Mouse (Mus musculus) spleen, postnatal 36 days (tissue): Measurements from ENCODE around the gene Fcor.

Source experiments
- DNase-seq, 2 experiments: peaks; one replicate each; pipeline ENCODE4 v3.0.0; 2022; ENCODE audit warnings: low spot score in 2 of 2, mixed read lengths in 1 of 2

Fcor gene

DNA sequence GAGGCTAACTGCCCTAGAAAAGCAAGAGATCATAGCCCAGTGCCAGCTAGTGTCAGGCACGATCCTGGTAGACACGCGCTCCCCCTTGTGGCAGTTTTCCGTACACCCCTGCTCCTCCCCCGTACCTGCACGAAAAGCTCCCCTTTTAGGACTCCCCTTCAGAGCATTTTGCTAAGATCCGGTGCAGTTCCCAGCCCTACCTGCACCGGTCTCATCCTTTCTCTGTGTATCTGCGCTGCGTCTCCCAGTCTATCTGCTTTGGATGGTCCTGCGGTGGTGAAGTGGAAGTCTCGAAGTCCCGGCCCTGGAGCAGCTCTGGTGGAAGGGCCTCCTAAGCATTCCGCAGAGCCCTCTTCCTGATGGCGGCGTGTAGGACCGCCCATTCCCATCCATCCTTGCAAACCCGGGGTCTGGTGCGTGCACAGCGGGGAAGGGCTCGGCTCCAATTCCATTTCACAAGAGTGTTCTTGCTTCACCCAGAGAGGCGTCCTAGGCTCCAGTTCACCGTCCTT, at the start of gene Fcor:
Fcor (minus strand) TSS at position 383 of the 512 bp plus-strand sequence.
- peak; percentile 79 to 80 for DNase-seq

- DNase-seq = no peak
Measured at GRCm38 (mm10) chr8:3721041-3721440, 48.9 kb upstream of the Fcor start.

- DNase-seq = no peak
Measured at GRCm38 (mm10) chr8:3720551-3720950, 48.4 kb upstream of the Fcor start, which contains the start of gene Clec4g. Clec4g (minus strand) TSS chr8:3720651.

DNA sequence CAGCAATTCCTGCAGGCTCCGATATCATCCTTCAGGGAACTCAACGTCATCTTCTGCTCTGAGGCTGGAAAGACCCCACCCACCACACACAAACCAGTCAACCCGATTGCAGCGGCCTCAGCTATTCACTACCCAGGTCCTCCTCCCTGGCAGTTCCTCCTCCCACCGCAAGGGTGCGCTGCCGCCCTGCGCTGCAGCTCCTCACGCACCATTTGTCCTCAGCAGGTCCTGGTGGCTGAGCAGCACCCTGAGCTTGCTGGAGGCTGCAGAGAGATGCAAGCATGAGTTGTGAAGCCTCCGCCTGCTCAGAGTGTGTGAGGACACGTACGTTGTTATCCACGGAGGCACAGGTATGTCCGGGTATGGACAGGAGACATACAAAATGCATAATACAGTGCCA, 46.4 kb upstream of the Fcor start:
- peak; percentile 76 to 80 for DNase-seq

DNA sequence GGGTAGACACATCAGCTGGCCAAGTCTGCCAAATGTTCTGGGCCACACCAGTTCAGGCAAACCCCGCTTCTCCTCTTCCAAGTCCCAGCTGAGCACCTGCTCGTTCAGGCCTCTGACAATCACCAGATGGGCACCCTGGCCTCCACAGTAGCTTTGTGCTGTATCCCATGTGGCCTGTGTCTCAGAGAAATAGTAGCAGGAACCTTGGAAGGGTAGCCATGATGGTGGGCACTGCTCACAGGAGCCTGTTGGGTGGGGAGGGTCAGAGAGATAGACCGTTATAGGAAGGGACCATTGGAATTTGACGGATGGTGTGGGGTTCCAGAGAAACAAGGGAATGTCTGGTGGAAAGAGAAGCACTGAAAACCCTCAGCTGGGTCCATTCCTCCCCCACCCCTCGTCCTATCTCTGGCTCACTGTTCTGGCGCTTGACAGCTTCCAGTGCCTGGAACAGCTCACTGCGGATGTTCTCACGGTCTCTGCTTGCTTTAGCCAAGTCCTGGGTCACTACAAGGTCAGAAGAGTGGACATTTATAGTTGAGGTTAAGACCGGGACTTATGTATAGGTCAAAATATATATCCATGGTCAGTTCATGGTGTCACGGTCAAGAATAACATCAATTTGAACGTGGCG, 45.3 kb upstream of the Fcor start:
- DNase-seq = no peak

DNA sequence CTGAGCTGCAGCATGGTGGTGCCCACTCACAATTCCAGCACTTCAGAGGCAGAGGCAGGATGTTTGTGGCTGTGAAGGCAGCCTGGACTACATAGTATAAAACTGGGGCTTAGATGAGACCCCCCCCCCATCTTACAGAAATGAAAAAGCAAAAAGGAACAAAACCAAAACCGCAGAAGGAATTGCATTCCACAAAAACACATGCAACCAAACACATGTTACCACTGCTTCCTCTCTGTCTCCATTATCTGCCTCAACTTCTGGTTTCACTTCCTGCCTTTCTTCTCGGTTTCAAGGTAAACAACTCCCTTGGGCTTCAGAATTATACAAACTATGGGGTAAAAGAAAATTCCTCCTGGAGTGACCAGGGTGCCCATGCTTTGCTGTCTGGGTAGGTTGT, 39.5 kb upstream of the Fcor start:
- peak; percentile 72 to 83 for DNase-seq

DNA sequence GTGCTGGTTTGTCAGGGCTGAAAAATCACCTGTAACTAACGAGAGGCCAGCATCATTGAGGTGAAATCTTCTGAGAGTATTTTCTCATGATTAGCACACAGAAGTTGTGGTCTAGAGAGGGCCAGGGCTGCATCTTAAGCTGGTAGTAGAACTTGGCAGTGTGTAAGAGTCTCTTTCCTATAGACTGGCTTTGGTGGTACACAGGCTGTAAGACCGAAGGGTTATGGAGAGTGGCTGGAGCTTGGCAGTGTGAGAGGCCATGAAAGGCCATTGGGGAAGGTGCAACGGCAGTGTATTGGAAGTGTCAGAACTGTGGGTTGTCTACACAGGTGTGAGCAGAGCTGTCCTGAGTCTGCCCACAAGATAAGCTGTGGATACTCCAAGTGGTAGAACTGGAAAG, 38.1 kb upstream of the Fcor start:
- peak; percentile 42 for DNase-seq

GRCm38 (mm10) chr8:3707611-3708010, 35.4 kb upstream of the Fcor start:
- DNase-seq = no peak

- DNase-seq = no peak
Measured at GRCm38 (mm10) chr8:3705711-3706110, 33.5 kb upstream of the Fcor start.

GRCm38 (mm10) chr8:3701491-3701890, 29.3 kb upstream of the Fcor start:
- no peak for DNase-seq

- DNase-seq = peak; percentile 73 to 83
Measured at GRCm38 (mm10) chr8:3694121-3694520, 22.0 kb upstream of the Fcor start, which contains the start of gene Fcer2a. Fcer2a (minus strand) TSS chr8:3694175.

DNA sequence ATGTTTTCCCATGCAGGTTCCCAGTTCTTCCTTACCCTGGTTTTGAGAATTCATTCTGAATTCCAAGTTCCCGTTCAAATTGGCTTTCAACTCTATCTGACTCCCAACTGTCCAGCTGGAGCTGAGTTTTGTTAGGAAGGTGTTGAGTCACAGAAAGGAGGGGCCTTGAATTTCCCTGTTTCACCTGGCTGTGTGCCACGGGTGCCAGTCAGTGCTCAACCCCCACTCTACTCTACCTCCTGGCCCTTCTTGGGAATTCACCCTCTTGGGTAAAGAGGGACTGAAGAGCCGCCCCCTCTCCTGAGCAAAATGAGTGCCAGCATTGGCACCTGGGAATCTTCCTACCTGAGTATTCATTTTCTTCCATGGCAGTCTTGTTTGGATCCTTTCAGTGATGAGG, 18.6 kb upstream of the Fcor start:
- no peak for DNase-seq

DNA sequence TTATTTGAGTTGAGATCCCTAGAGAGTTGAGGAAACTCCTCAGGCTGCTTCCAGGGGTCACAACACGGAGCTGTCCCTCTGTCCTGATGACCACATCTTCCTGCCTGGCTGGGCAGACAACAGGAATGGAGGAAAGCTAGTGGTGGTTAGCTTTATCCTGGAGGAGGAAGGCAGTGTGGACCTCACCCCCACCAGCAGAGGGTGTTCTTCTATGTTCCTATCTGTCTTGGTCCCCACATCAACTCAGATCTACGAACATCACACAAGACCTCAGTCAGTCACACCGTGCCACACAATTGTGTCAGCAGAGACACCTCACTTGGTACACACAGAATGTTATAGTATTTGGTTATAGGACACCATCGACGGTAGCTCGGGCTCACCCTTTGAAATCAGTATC, 15.4 kb upstream of the Fcor start:
- no peak for DNase-seq

DNA sequence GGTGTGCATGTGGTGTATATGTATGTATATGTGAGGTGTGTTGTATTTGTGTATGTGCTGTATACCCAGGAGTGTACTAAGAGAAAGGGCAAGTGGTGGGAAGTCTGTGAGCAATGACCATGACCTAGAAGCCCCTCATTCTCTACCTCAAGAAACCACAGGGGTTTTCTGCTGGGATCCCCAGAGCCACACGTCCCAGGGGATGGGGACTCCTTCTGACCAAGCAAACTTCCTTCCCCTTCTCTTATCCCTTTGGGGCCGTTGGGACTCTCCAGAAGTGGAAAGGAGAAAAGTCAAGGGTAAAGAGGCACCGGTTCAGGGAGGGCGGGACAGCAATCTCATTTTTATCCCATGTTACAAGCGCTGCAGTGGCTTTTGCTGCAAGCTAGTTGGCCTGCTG, 13.3 kb upstream of the Fcor start:
- no peak for DNase-seq

DNA sequence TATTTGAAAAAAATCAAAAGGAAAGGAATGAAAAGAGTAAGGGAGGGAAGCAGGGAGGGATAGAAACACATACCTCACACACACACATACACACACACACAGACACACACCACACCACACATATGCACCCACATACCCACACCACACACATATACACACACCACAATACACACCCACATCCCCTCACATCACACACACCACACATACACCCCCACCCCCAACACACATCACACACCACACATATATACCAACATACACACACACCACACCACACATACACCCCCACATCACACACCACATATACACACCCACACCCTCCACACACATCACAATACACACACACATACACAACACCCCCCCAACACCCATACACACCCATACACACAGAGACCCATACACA, 12.4 kb upstream of the Fcor start:
- no peak for DNase-seq

DNA sequence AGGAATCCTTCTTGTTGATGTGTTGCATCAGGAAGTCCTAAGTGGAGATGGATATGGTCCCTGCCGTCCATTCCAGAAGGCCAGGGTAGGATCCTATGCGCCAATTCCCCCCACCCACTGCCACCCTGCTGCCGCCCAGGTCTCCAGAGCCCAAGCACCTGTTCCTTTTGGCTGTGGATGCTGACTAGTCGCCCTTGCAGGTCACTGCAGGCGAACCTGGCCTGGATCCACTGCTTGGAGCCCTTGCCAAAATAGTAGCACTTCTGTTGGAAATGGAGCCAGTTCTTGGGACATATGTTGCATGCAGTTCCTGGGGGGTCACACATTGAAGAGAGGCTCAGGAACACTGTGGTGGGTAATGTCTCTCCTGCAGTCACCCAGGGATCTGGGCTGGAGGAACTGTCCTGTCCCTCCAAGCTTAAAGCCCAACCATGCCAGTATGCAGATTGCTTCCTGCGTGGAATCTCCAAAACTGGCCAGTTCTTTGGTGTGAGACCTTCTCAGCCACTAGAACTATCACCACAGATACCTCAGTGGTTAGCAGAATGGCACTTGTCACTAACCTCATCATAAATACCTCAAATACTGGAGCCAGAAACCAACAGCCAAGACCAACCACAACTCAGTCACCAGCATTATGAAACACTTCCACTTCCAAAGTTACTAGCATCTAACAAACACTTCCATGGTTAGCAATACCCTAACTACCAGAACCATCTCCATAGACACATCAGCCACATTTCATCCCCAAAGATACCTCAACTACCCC, 11.4 kb upstream of the Fcor start:
- DNase-seq = no peak

DNA sequence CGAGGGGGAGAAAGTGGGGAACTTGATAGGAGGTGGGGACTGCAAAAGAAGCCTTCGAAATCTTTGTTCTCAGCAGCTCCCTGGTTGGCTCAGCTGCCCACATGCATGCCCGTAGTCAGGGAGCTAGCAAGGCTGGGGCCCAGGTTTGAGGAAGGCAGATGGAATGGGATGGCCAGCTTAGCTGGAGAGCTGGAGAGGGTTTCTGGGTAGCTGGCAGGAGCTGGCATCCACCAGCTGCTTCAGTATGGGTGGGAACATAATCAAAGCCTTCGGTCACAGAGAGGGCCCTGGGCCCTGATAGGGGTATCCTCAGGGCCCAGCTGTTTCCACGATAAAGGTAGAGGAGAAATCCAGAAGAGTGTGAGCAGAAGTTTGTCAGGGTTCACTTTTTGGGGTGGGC, 10.3 kb upstream of the Fcor start:
- DNase-seq = no peak

DNA sequence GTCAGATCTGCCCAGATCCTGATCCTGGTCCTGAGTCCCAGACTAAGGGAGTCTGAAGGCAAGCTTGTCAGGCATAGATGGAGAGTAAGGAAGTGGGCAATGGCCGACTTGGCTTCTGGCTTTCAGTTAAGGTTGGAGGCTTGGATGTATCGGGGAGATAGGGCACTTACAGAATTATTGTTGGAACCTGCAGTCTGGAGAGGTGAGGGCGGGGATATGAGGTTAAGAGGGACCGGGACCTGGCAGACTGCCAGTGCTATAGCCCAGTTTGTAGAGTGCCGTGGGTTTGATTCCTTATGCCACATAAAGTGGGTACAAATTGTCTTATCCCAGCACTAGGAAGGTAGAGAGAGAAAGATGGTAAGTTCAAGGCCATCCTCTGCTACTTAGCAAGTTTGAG, 7.5 kb upstream of the Fcor start:
- DNase-seq = no peak

- DNase-seq = no peak
Measured at GRCm38 (mm10) chr8:3679236-3679635, 7.1 kb upstream of the Fcor start.

DNA sequence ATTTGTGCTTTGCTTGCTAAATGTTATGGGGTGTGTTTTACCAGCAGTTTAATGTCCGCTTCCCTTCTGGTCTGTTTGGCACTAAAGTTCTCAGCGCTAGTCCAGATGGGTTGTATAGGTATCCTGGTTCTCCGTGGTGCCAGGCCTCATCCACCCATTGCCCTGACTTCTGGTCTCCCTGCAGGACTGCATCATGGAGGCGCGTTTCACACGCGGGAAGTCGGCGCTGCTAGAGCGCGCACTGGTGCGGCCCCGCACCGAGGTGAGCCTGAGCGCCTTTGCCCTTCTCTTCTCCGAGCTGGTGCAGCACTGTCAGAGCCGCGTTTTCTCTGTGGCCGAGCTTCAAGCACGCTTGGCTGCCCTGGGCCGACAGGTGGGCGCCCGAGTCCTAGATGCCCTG, 6.7 kb upstream of the Fcor start:
- no peak for DNase-seq

- DNase-seq = no peak
Measured at GRCm38 (mm10) chr8:3676993-3677579, 4.9 kb upstream of the Fcor start.

GRCm38 (mm10) chr8:3676131-3676992, 4.2 kb upstream of the Fcor start, which contains the start of gene Trappc5:
Trappc5 (plus strand) TSS chr8:3676299.
- DNase-seq = peak; percentile 93 to 95
